Mouse (Mus musculus) liver, adult 2 months (tissue): Measurements from ENCODE around the gene Surf4. TPM values are rescaled to one million over a fixed set of nuclear protein-coding genes. Genes with fewer than 3 reads are reported as not detected.
A peak's percentile ranks its signal among the peaks of the same experiment; 100 is the strongest.

ENCODE experiments used
- DNase-seq: peaks from one replicate; pipeline ENCODE4 v3.0.0-alpha.2; 2011; ENCODE audit warnings: low read depth, low spot score; ENCODE audit errors: extremely low read depth
- H3K27ac ChIP-seq: fragments of 200-500 bp; replicated peaks from 2 replicates; pipeline ENCODE4 v1.5.1; 2012; ENCODE audit warnings: low read depth, mild to moderate bottlenecking, control low read depth, inconsistent platforms, low read length; ENCODE audit not compliant: insufficient read depth
- H3K27me3 ChIP-seq: fragments of 200-500 bp; 2 replicates; pipeline ENCODE4 v1.6.1; 2012; ENCODE audit warnings: mild to moderate bottlenecking, moderate library complexity, low read length, inconsistent platforms; ENCODE audit not compliant: control insufficient read depth, insufficient read depth
- H3K36me3 ChIP-seq: fragments of 200-500 bp; 2 replicates; pipeline ENCODE4 v1.6.1; 2012; ENCODE audit warnings: low read length, inconsistent platforms; ENCODE audit not compliant: control insufficient read depth, insufficient read depth
- H3K4me1 ChIP-seq: fragments of 200-500 bp; 2 replicates; pipeline ENCODE4 v1.6.1; 2011; ENCODE audit warnings: low read length; ENCODE audit not compliant: control insufficient read depth, insufficient read depth
- H3K4me3 ChIP-seq: fragments of 200-500 bp; 2 replicates; pipeline ENCODE4 v1.5.1; 2011; ENCODE audit warnings: low read depth, mild to moderate bottlenecking, control low read depth, low read length, moderate library complexity; ENCODE audit not compliant: insufficient read depth
- H3K79me2 ChIP-seq: fragments of 200-500 bp; 2 replicates; pipeline ENCODE4 v1.6.1; 2012; ENCODE audit warnings: inconsistent platforms, mild to moderate bottlenecking, low read length, moderate library complexity; ENCODE audit not compliant: control insufficient read depth, insufficient read depth
- H3K9ac ChIP-seq: fragments of 200-500 bp; 2 replicates; pipeline ENCODE4 v1.6.1; 2012; ENCODE audit warnings: low read depth, mild to moderate bottlenecking, control low read depth, inconsistent platforms, low read length
- CTCF ChIP-seq: fragments of 200-500 bp; IDR thresholded peaks from 2 replicates; pipeline ENCODE4 v1.5.1; 2011; ENCODE audit warnings: low read depth, low read length, control low read depth
- POLR2A ChIP-seq: fragments of 200-500 bp; IDR thresholded peaks from 2 replicates; pipeline ENCODE4 v1.6.1; 2011; ENCODE audit warnings: low read length, control low read depth; ENCODE audit not compliant: insufficient read depth; ENCODE audit errors: extremely low read depth
- WGBS: fragments of 180-500 bp; shearing (Covaris S2); methylation state at CpG from one replicate; pipeline ENCODE4 v1.1.7; 2018; 5-methylcytosine and 5-hydroxymethylcytosine counted together
- polyA plus RNA-seq: library from polyadenylated mRNA; depleted of rRNA; stranded (reverse); fragments of >200 nt; gene quantifications from 2 replicates; pipeline ENCODE4 v1.2.3, GENCODE M21; 2012
- total RNA-seq: library from RNA; depleted of rRNA; stranded (reverse); fragments of >200 nt; gene quantifications from 2 replicates; pipeline ENCODE4 v1.2.3, GENCODE M21; 2014

Gene Surf4
- total and polyA plus RNA-seq, 2 experiments: 135 to 322 TPM

- no peaks in the 10 kb centered on the region for H3K4me1 ChIP-seq
- H3K4me3 ChIP-seq: no peak overlapping the region
- no peaks in the 10 kb centered on the region for H3K36me3 ChIP-seq
- no peak overlapping the region for H3K27ac ChIP-seq
- TF ChIP-seq POLR2A: no peak
- TF ChIP-seq CTCF: peak; percentile 54
- H3K27me3 ChIP-seq: no peaks in the 10 kb centered on the region
- 35% methylated on average over 5 of the region's 5 CpGs for WGBS
- no peak overlapping the region for H3K9ac ChIP-seq
- DNase-seq: no peak
- no peaks in the 10 kb centered on the region for H3K79me2 ChIP-seq
These were observed 7.8 kb upstream of the Surf4 start for GRCm38 (mm10) chr2:26941539-26941938.

GRCm38 (mm10) chr2:26936425-26936824 is 2.7 kb upstream of the Surf4 start:
- Histone ChIP-seq H3K9ac (no peak overlapping the region), H3K4me1 (peaks cover 6% of the 10 kb centered on the region), H3K4me3 (no peak overlapping the region), H3K27ac (no peak overlapping the region), H3K79me2 (peaks cover 14% of the 10 kb centered on the region; the same call in 1 of the 2 replicates), H3K36me3 (no peaks in the 10 kb centered on the region), H3K27me3 (no peaks in the 10 kb centered on the region)
- 66% methylated on average over 1 of the region's 1 CpGs for WGBS
- no peak for DNase-seq
- TF ChIP-seq POLR2A (no peak), CTCF (no peak)

- H3K36me3 ChIP-seq: 0 out of 2 replicates have a peak, but pooled peaks cover 2% of the 10 kb centered on the region
- H3K9ac ChIP-seq: no peak overlapping the region
- H3K4me3 ChIP-seq: no peak overlapping the region
- no peaks in the 10 kb centered on the region for H3K27me3 ChIP-seq
- WGBS: 95% methylated on average over 2 of the region's 2 CpGs
- H3K79me2 ChIP-seq: peaks cover 24% of the 10 kb centered on the region
- H3K27ac ChIP-seq: no peak overlapping the region
- TF ChIP-seq CTCF: no peak
- TF ChIP-seq POLR2A: no peak
- no peak for DNase-seq
- peaks cover 17% of the 10 kb centered on the region for H3K4me1 ChIP-seq
These were observed 1.6 kb upstream of the Surf4 start for GRCm38 (mm10) chr2:26935286-26935685.

- TF ChIP-seq CTCF (no peak), POLR2A (no peak)
- H3K4me3 ChIP-seq: peak overlapping the region; percentile 98
- H3K79me2 ChIP-seq: peaks cover 43% of the 10 kb centered on the region
- peak overlapping the region; percentile 100 for H3K9ac ChIP-seq
- H3K27ac ChIP-seq: peak overlapping the region; percentile 89
- H3K36me3 ChIP-seq: 0 out of 2 replicates have a peak, but pooled peaks cover 2% of the 10 kb centered on the region
- H3K27me3 ChIP-seq: no peaks in the 10 kb centered on the region
- DNase-seq: peak; percentile 57
- H3K4me1 ChIP-seq: peaks cover 37% of the 10 kb centered on the region
- under 1% methylated on average over 49 of the region's 49 CpGs for WGBS
These were observed 1.0 kb downstream of the Surf4 start for GRCm38 (mm10) chr2:26932473-26933303.

- H3K9ac ChIP-seq: no peak overlapping the region
- no peak overlapping the region for H3K4me3 ChIP-seq
- 10% methylated on average over 1 of the region's 1 CpGs for WGBS
- H3K4me1 ChIP-seq: peaks cover 40% of the 10 kb centered on the region
- peaks cover 51% of the 10 kb centered on the region for H3K79me2 ChIP-seq
- TF ChIP-seq CTCF: peak; percentile 42
- TF ChIP-seq POLR2A: no peak
- 0 out of 2 replicates have a peak overlapping the region, but pooled peaks have one; percentile 15 for H3K27ac ChIP-seq
- H3K36me3 ChIP-seq: peaks cover 21% of the 10 kb centered on the region; the same call in 1 of the 2 replicates
- H3K27me3 ChIP-seq: no peaks in the 10 kb centered on the region
- DNase-seq: peak; percentile 65
These were observed 3.3 kb downstream of the Surf4 start for GRCm38 (mm10) chr2:26930390-26930789.
